Mouse (Mus musculus) hindbrain, embryonic 12.5 days (tissue): Measurements from ENCODE around the gene Anln. TPM values are rescaled to one million over a fixed set of nuclear protein-coding genes. Genes with fewer than 3 reads are reported as not detected.
"Not testable (repeated sequence)": the region's sequence is repeated elsewhere in the genome, so short reads cannot be mapped to it uniquely, and the experiment has no call there.

Experiments used
- ATAC-seq: fragments of 200-750 bp; cut with Nextera tagmentation; 2 replicates; pipeline ENCODE4 v1.8.0; 2017; ENCODE audit warnings: moderate TSS enrichment; ENCODE audit not compliant: low FRiP score
- H3K27ac ChIP-seq: fragments of 300-500 bp; sonication (generic); 2 replicates; pipeline ENCODE4 v1.5.1; 2016; ENCODE audit warnings: mild to moderate bottlenecking
- H3K27me3 ChIP-seq: fragments of 300-500 bp; sonication (generic); 2 replicates; pipeline ENCODE4 v1.6.1; 2016; ENCODE audit warnings: mild to moderate bottlenecking
- H3K36me3 ChIP-seq: fragments of 300-500 bp; sonication (generic); 2 replicates; pipeline ENCODE4 v1.6.1; 2016; ENCODE audit warnings: mild to moderate bottlenecking
- H3K4me1 ChIP-seq: fragments of 300-500 bp; sonication (generic); 2 replicates; pipeline ENCODE4 v1.6.1; 2016
- H3K4me2 ChIP-seq: fragments of 300-500 bp; sonication (generic); replicated peaks from 2 replicates; pipeline ENCODE4 v1.6.1; 2016; ENCODE audit warnings: mild to moderate bottlenecking
- H3K4me3 ChIP-seq: fragments of 300-500 bp; sonication (generic); 2 replicates; pipeline ENCODE4 v1.5.1; 2016; ENCODE audit warnings: mild to moderate bottlenecking
- H3K9ac ChIP-seq: fragments of 300-500 bp; sonication (generic); 2 replicates; pipeline ENCODE4 v1.6.1; 2016; ENCODE audit warnings: mild to moderate bottlenecking, moderate library complexity
- H3K9me3 ChIP-seq: fragments of 300-500 bp; sonication (generic); replicated peaks from 2 replicates; pipeline ENCODE4 v1.6.1; 2016; ENCODE audit warnings: mild to moderate bottlenecking
- WGBS: fragments of 180-500 bp; shearing (Covaris S2); methylation state at CpG from one replicate; pipeline ENCODE4 v1.1.7; 2016; 5-methylcytosine and 5-hydroxymethylcytosine counted together
- polyA plus RNA-seq: library from polyadenylated mRNA; unstranded; fragments of >200 nt; fragmentation: Nextera tagmentation; extraction: Ambion mirVana; gene quantifications from 2 replicates; pipeline ENCODE4 v1.2.1, GENCODE M21; 2016

Gene Anln
- polyA plus RNA-seq, 1 experiment from 2014 or later = 28.6 TPM

DNA sequence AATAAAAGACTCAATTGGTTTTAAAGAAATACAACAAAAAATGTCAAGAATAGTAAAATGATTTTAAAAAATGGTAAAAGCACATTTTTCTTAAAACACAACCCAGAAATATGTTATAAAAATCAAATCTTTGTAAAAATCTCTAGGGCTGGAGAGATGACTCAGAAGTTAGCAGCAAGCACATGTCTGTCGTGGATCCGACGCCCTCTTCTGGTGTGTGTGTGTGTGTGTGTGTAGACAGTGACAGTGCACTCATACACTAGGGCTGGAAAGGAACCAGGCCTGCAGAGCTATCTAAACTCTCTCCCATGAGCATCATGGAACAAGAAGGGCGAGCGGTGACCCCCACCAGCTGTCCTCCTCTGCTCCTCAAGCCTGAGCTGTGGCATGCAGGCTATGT lies 35.5 kb downstream of the Anln start:
- no peak overlapping the region for H3K4me2 ChIP-seq
- no peaks in the 10 kb centered on the region for H3K4me1 ChIP-seq
- H3K9ac ChIP-seq = no peak overlapping the region
- H3K4me3 ChIP-seq = no peak overlapping the region
- no peak for ATAC-seq
- WGBS = 89% methylated on average over 5 of the region's 5 CpGs
- H3K9me3 ChIP-seq = no peaks in the 10 kb centered on the region
- H3K36me3 ChIP-seq = peaks cover 41% of the 10 kb centered on the region
- H3K27me3 ChIP-seq = no peaks in the 10 kb centered on the region
- H3K27ac ChIP-seq = no peak overlapping the region

DNA sequence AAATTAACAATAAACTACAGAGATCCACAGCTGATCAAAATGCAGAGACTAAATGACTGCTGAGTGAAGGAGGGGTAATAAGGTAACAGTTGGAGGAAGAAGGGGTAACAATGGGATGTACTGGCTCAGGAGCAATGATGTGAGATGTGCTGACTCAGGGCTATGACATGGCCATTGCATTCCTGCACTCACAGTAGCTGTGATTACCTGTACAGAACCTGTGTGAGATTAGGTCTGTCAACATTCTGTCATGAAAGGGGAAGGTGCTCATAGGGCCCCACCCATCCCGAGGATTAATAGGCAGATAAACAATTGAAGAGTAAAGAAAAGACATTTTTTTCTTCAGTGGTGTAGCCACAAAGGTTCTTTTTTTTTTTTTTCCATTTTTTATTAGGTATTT lies 48.7 kb downstream of the Anln start:
- no peaks in the 10 kb centered on the region for H3K27me3 ChIP-seq
- H3K36me3 ChIP-seq = peaks cover 38% of the 10 kb centered on the region
- 89% methylated on average over 1 of the region's 1 CpGs for WGBS
- no peak overlapping the region for H3K4me2 ChIP-seq
- no peak for ATAC-seq
- no peaks in the 10 kb centered on the region for H3K9me3 ChIP-seq
- no peak overlapping the region for H3K9ac ChIP-seq
- no peaks in the 10 kb centered on the region for H3K4me1 ChIP-seq
- H3K4me3 ChIP-seq = no peak overlapping the region
- no peak overlapping the region for H3K27ac ChIP-seq

GRCm38 (mm10) chr9:22337217-22337616 lies 51.8 kb downstream of the Anln start:
- H3K9ac ChIP-seq = no peak overlapping the region
- H3K4me2 ChIP-seq = no peak overlapping the region
- peaks cover 54% of the 10 kb centered on the region for H3K36me3 ChIP-seq
- H3K4me3 ChIP-seq = no peak overlapping the region
- ATAC-seq = no peak
- no peaks in the 10 kb centered on the region for H3K27me3 ChIP-seq
- WGBS = 97% methylated on average over 2 of the region's 2 CpGs
- no peak overlapping the region for H3K27ac ChIP-seq
- no peaks in the 10 kb centered on the region for H3K4me1 ChIP-seq
- H3K9me3 ChIP-seq = no peaks in the 10 kb centered on the region

DNA sequence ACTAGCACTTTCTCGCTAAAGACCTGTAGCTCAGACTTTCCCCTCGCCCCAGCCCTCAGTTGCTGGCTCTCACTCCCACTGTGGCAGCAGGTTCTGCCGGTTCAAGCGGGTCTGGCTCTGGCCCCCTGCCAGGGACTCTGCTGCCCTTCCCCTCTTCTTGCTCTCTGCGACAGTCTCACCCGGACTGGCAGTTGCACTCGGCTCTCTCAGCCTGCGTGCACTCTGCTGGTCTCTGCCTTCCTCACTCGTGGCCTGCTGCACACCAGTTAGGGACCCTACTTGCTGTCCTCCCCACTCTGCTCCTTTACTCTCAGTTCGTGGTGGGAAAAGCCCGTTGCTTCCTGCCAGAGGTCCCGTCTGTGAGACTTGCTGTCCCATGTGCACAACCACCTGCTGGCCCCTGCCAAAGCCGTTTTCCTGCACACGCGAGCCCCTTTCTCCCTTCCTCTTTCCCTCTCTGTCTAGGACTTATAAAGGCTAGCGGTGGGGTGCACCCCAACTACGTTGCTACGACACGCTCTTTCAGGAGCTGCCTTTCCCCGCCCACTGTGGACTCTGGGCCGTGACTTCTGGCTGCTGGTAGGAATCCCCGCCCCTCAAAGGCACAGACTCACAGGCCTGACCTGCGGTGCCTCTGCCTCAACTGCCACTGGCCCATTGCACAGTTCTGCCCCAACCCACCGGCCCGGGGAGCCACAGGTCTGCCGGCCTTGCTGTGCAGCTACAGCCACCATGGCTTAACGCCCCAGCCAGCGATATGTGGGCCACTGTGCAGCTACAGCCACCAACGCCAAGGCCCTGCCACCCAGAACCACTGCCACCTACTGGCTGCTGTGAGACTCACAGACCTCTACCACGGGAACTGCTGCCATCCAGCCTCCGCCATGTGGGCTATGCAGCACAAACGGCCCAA lies 61.3 kb downstream of the Anln start:
- Histone ChIP-seq H3K9me3 (no peaks in the 10 kb centered on the region), H3K4me2 (peak overlapping the region; percentile 90), H3K9ac (peak overlapping the region; percentile 63), H3K36me3 (peaks cover 7% of the 10 kb centered on the region), H3K27ac (no peak overlapping the region; the same call in 1 of the 2 replicates), H3K27me3 (no peaks in the 10 kb centered on the region), H3K4me3 (peak overlapping the region; percentile 51), H3K4me1 (peaks cover 12% of the 10 kb centered on the region)
- under 1% methylated on average over 32 of the region's 32 CpGs for WGBS
- ATAC-seq = peak; percentile 94

DNA sequence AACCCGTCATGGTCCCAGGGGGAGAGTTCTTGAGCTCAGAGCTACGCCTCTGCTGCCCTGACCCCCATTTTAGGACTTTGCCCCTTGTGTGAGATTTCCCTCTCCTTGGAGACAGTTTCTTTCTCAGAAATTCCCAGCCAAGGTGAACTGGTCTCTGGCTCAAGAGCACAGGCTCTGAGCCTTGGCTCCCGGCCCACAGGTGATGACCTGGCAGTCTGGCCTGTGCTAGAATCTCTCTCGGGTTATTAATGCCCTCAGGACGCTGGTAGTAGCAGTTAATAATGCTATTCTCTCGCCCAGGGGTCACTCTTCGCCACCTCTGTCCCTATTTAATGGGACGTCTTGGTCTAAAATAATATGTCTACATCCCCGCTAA lies 61.9 kb downstream of the Anln start:
- Histone ChIP-seq H3K27me3 (no peaks in the 10 kb centered on the region), H3K4me2 (peak overlapping the region; percentile 90), H3K4me1 (peaks cover 12% of the 10 kb centered on the region), H3K36me3 (peaks cover 3% of the 10 kb centered on the region; the same call in 1 of the 2 replicates), H3K9ac (peak overlapping the region; percentile 63), H3K27ac (no peak overlapping the region), H3K4me3 (peak overlapping the region; percentile 51), H3K9me3 (no peaks in the 10 kb centered on the region)
- ATAC-seq = no peak
- WGBS = 12% methylated on average over 9 of the region's 9 CpGs

GRCm38 (mm10) chr9:22324579-22324978 lies 64.4 kb downstream of the Anln start:
- H3K9ac ChIP-seq = no peak overlapping the region
- WGBS = 100% methylated on average over 1 of the region's 1 CpGs
- H3K9me3 ChIP-seq = no peaks in the 10 kb centered on the region
- no peak for ATAC-seq
- H3K4me1 ChIP-seq = peaks cover 12% of the 10 kb centered on the region
- H3K27ac ChIP-seq = no peak overlapping the region
- no peaks in the 10 kb centered on the region for H3K27me3 ChIP-seq
- no peak overlapping the region for H3K4me3 ChIP-seq
- no peak overlapping the region for H3K4me2 ChIP-seq
- no peaks in the 10 kb centered on the region for H3K36me3 ChIP-seq

DNA sequence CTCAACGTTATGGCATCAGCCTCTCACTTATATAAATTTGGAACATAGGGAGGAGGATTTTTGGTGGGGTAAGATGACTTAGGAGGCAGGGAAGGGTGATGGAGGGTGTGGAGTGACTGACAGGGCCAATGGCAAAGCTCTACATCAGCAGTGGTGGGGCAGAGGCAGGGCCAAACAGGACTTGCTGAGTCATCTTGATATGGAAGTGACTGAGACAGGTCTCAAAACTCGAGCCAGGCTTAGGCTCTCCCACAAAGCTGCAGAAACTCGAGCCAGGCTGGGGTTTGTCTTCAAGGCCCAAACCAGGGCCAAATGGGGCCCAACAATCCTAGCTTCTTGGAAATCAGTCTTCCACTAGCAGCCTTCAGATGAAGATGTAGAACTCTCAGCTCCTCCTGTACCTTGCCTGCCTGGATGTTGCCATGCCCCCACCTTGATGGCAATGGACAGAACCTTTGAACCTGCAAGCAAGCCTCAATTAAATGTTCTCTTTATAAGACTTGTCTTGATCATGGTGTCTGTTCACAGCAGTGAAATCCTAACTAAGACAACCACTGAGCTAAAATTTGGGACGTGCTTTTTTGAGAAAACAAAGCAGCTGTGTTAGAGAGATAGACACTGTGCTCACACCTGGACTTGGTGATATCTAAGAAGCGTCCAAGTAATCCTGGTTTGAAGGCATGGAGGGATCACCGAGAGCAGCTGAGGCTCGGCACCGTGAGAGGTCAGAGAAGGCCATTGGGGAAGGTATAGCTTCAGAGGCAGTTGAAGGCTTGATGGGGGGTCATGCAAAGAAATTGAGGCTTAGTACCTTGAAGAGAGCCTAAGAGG lies 66.4 kb downstream of the Anln start:
- Histone ChIP-seq H3K4me2 (no peak overlapping the region), H3K9ac (no peak overlapping the region), H3K27ac (no peak overlapping the region), H3K4me1 (peaks cover 7% of the 10 kb centered on the region), H3K9me3 (peaks cover 8% of the 10 kb centered on the region), H3K27me3 (no peaks in the 10 kb centered on the region), H3K36me3 (no peaks in the 10 kb centered on the region), H3K4me3 (no peak overlapping the region)
- 79% methylated on average over 8 of the region's 8 CpGs for WGBS
- ATAC-seq = no peak

- Histone ChIP-seq H3K36me3 (no peaks in the 10 kb centered on the region), H3K4me2 (no peak overlapping the region), H3K9me3 (peaks cover 15% of the 10 kb centered on the region), H3K4me3 (no peak overlapping the region), H3K27me3 (no peaks in the 10 kb centered on the region), H3K9ac (no peak overlapping the region), H3K27ac (no peak overlapping the region), H3K4me1 (no peaks in the 10 kb centered on the region)
- no peak for ATAC-seq
- WGBS = 87% methylated on average over 1 of the region's 1 CpGs
Observed at GRCm38 (mm10) chr9:22319109-22319508, 69.9 kb downstream of the Anln start.

- not testable (repeated sequence) for H3K4me2 ChIP-seq, ATAC-seq, H3K27me3 ChIP-seq, H3K9ac ChIP-seq, H3K36me3 ChIP-seq, H3K4me3 ChIP-seq, H3K27ac ChIP-seq, H3K4me1 ChIP-seq
- WGBS = 58% methylated on average over 5 of the region's 5 CpGs
- peaks cover 15% of the 10 kb centered on the region for H3K9me3 ChIP-seq
Observed at GRCm38 (mm10) chr9:22316047-22316446, 72.9 kb downstream of the Anln start.

- no peaks in the 10 kb centered on the region for H3K27me3 ChIP-seq
- H3K9ac ChIP-seq = no peak overlapping the region
- H3K4me3 ChIP-seq = no peak overlapping the region
- WGBS = 87% methylated on average over 3 of the region's 3 CpGs
- H3K9me3 ChIP-seq = peaks cover 15% of the 10 kb centered on the region
- no peaks in the 10 kb centered on the region for H3K36me3 ChIP-seq
- H3K4me2 ChIP-seq = no peak overlapping the region
- ATAC-seq = no peak
- H3K4me1 ChIP-seq = no peaks in the 10 kb centered on the region
- no peak overlapping the region for H3K27ac ChIP-seq
Observed at GRCm38 (mm10) chr9:22314066-22314465, 74.9 kb downstream of the Anln start.

- no peak for ATAC-seq
- WGBS = 90% methylated on average over 5 of the region's 5 CpGs
Observed at GRCm38 (mm10) chr9:22313218-22313617, 75.8 kb downstream of the Anln start.

GRCm38 (mm10) chr9:22309651-22310050 lies 79.3 kb downstream of the Anln start:
- no peak overlapping the region for H3K4me3 ChIP-seq
- H3K36me3 ChIP-seq = peaks cover 7% of the 10 kb centered on the region
- no peak overlapping the region for H3K27ac ChIP-seq
- H3K4me1 ChIP-seq = peaks cover 16% of the 10 kb centered on the region
- no peak overlapping the region for H3K4me2 ChIP-seq
- H3K9ac ChIP-seq = no peak overlapping the region
- no peaks in the 10 kb centered on the region for H3K27me3 ChIP-seq
- WGBS = 86% methylated on average over 5 of the region's 5 CpGs
- no peaks in the 10 kb centered on the region for H3K9me3 ChIP-seq
- ATAC-seq = no peak

More at GRCm38 (mm10) chr9:22313218-22313617, 75.8 kb downstream of the Anln start:
- Histone ChIP-seq H3K27me3 (no peaks in the 10 kb centered on the region), H3K27ac (no peak overlapping the region), H3K4me2 (no peak overlapping the region), H3K4me1 (no peaks in the 10 kb centered on the region), H3K36me3 (no peaks in the 10 kb centered on the region), H3K9me3 (peaks cover 12% of the 10 kb centered on the region), H3K4me3 (no peak overlapping the region), H3K9ac (no peak overlapping the region)
